Mouse (Mus musculus) limb, embryonic 10.5 days (tissue): ENCODE data around the gene Epha6. TPM values are rescaled to one million over a fixed set of nuclear protein-coding genes. Genes with fewer than 3 reads are reported as not detected.
A peak's percentile ranks its signal among the peaks of the same experiment; 100 is the strongest.

Source experiments
- DNase-seq: peaks from one replicate; pipeline ENCODE4 v3.0.0-alpha.2; 2017; ENCODE audit warnings: low spot score
- H3K27ac ChIP-seq: fragments of 300-500 bp; sonication (generic); 2 replicates; pipeline ENCODE4 v1.5.1; 2016; ENCODE audit warnings: mild to moderate bottlenecking
- H3K27me3 ChIP-seq: fragments of 300-500 bp; sonication (generic); 2 replicates; pipeline ENCODE4 v1.6.1; 2016; ENCODE audit warnings: low read depth, mild to moderate bottlenecking; ENCODE audit not compliant: poor library complexity, severe bottlenecking
- H3K36me3 ChIP-seq: fragments of 300-500 bp; sonication (generic); 2 replicates; pipeline ENCODE4 v1.6.1; 2016; ENCODE audit warnings: mild to moderate bottlenecking, moderate library complexity
- H3K4me1 ChIP-seq: fragments of 300-500 bp; sonication (generic); 2 replicates; pipeline ENCODE4 v1.6.1; 2016
- H3K4me3 ChIP-seq: fragments of 300-500 bp; sonication (generic); 2 replicates; pipeline ENCODE4 v1.5.1; 2016; ENCODE audit warnings: mild to moderate bottlenecking, moderate library complexity
- H3K9me3 ChIP-seq: fragments of 300-500 bp; sonication (generic); replicated peaks from 2 replicates; pipeline ENCODE4 v1.6.1; 2016; ENCODE audit warnings: mild to moderate bottlenecking
- WGBS: fragments of 180-500 bp; shearing (Covaris S2); methylation state at CpG from one replicate; pipeline ENCODE4 v1.1.7; 2016; 5-methylcytosine and 5-hydroxymethylcytosine counted together
- microRNA-seq: library from miRNA; unstranded; fragments of <30 nt; microRNA quantifications from one replicate; pipeline ENCODE4, GENCODE M21; 2017
- polyA plus RNA-seq: library from polyadenylated mRNA; unstranded; fragments of >200 nt; fragmentation: Nextera tagmentation; extraction: Ambion mirVana; gene quantifications from 2 replicates; pipeline ENCODE4 v1.2.1, GENCODE M21; 2016

The Epha6 gene
- polyA plus RNA-seq, 1 experiment from 2014 or later = 0.34 TPM

- Histone ChIP-seq H3K4me1 (no peaks in the 10 kb centered on the region), H3K4me3 (no peak overlapping the region), H3K9me3 (no peaks in the 10 kb centered on the region), H3K27ac (no peak overlapping the region), H3K36me3 (no peaks in the 10 kb centered on the region), H3K27me3 (no peaks in the 10 kb centered on the region)
- WGBS = 86% methylated on average over 2 of the region's 2 CpGs
- no peak for DNase-seq
Observed at GRCm38 (mm10) chr16:59666938-59667337, 938.4 kb downstream of the Epha6 start.

GRCm38 (mm10) chr16:59643766-59644165 lies 961.6 kb downstream of the Epha6 start:
- Histone ChIP-seq H3K9me3 (no peaks in the 10 kb centered on the region), H3K4me1 (no peaks in the 10 kb centered on the region), H3K27me3 (no peaks in the 10 kb centered on the region; the same call in 1 of the 2 replicates), H3K36me3 (no peaks in the 10 kb centered on the region), H3K4me3 (no peak overlapping the region), H3K27ac (no peak overlapping the region)
- DNase-seq = no peak
- 58% methylated on average over 2 of the region's 2 CpGs for WGBS

DNA sequence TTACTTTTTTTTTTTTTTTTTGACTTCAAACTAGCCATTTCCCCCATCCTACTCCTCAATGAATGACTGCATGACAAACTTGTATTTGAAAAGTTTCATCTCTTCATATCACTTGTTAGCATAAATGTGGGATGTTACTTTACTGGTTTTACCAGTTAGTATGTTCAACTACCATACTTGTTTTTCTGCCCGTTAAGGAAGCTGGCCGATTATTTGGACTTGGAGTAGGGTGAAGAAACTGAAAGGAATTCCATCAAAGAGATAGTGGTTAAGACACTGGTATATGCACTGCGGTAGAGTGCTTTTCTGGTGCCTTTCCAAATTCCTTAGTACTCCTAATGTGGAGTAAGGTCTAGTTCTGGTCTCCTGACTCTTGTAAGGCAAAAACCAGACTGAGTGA lies 965.3 kb downstream of the Epha6 start:
- Histone ChIP-seq H3K27ac (no peak overlapping the region; the same call in 1 of the 2 replicates), H3K4me3 (peak overlapping the region; percentile 76; the same call in 1 of the 2 replicates), H3K9me3 (no peaks in the 10 kb centered on the region), H3K36me3 (no peaks in the 10 kb centered on the region), H3K4me1 (peaks cover 8% of the 10 kb centered on the region; the same call in 1 of the 2 replicates), H3K27me3 (no peaks in the 10 kb centered on the region; the same call in 1 of the 2 replicates)
- WGBS = 91% methylated on average over 3 of the region's 3 CpGs
- DNase-seq = no peak

DNA sequence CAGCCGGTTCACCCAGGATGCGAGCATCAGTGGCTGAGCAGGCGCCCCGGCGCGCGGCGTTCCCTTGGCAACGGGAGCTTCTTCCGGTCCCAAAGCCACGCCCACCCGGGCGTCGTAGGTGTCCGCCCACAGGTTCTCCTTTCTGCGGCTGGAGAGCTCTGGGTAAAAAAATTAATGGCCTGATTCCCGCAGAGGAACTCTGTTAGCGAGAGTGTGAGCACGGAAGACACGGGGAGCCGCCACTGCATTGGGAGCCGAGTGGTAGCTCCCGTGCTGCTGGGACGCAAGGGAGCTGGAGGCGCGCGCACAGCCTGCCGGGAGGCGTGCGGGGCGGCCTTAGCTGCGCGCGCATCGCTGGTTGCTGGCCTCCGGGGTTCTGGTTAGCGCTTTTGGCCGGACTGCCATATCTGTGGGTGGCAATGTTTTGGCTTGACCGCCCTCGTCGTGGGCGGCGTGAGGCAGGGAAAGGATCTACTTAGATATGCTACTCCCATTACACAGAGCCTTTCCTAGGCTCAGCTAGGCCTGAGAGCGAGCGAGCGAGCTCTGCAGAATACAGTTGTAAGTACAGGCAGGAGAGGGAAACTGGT lies 966.1 kb downstream of the Epha6 start, which contains the start of gene Arl6:
Gene Arl6 (minus strand): TSS at position 290 of the 590 bp plus-strand sequence.
- H3K36me3 ChIP-seq = no peaks in the 10 kb centered on the region; the same call in 1 of the 2 replicates
- peak; percentile 98 for DNase-seq
- H3K27ac ChIP-seq = peak within 1 kb of the TSS; percentile 96
- peaks cover 8% of the 10 kb centered on the region; the same call in 1 of the 2 replicates for H3K4me1 ChIP-seq
- peak within 1 kb of the TSS; percentile 76 for H3K4me3 ChIP-seq
- H3K9me3 ChIP-seq = no peaks in the 10 kb centered on the region
- no peaks in the 10 kb centered on the region; the same call in 1 of the 2 replicates for H3K27me3 ChIP-seq
- under 1% methylated on average over 46 of the region's 46 CpGs for WGBS

DNA sequence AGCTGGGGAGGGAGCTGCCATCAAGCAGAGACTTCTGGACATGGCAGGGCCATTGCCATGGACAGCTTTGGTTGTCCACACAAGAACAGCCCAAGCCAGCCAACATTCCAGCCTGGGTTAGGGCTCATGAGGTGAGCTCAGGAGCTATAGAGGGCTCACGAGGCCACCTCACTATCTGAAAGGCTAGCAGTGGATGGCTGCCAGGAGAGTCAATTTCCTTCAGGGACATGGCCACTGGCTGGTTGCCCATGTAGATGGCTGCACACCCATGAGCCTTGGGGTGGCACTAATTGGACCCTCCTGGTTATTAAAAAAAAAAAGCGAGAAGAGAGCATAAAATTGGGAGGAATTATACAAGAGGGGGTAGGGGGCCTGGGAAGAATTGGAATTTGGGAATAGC lies 970.7 kb downstream of the Epha6 start:
- Histone ChIP-seq H3K4me1 (peaks cover 8% of the 10 kb centered on the region; the same call in 1 of the 2 replicates), H3K27me3 (no peaks in the 10 kb centered on the region), H3K9me3 (no peaks in the 10 kb centered on the region), H3K36me3 (peaks cover 20% of the 10 kb centered on the region), H3K27ac (no peak overlapping the region), H3K4me3 (no peak overlapping the region)
- DNase-seq = no peak
- 93% methylated on average over 2 of the region's 2 CpGs for WGBS

- no peaks in the 10 kb centered on the region for H3K4me1 ChIP-seq
- no peaks in the 10 kb centered on the region for H3K36me3 ChIP-seq
- H3K4me3 ChIP-seq = no peak overlapping the region
- DNase-seq = no peak
- H3K9me3 ChIP-seq = no peaks in the 10 kb centered on the region
- WGBS = 99% methylated on average over 2 of the region's 2 CpGs
- no peak overlapping the region for H3K27ac ChIP-seq
- H3K27me3 ChIP-seq = no peaks in the 10 kb centered on the region
Observed at GRCm38 (mm10) chr16:59621554-59621953, 983.8 kb downstream of the Epha6 start.

GRCm38 (mm10) chr16:59617167-59617566 lies 988.2 kb downstream of the Epha6 start:
- no peak overlapping the region for H3K4me3 ChIP-seq
- H3K9me3 ChIP-seq = no peaks in the 10 kb centered on the region
- no peaks in the 10 kb centered on the region for H3K27me3 ChIP-seq
- H3K36me3 ChIP-seq = no peaks in the 10 kb centered on the region
- no peak overlapping the region for H3K27ac ChIP-seq
- H3K4me1 ChIP-seq = no peaks in the 10 kb centered on the region
- WGBS = 35% methylated on average over 3 of the region's 3 CpGs
- DNase-seq = no peak

GRCm38 (mm10) chr16:59615675-59616074 lies 989.7 kb downstream of the Epha6 start:
- Histone ChIP-seq H3K27me3 (no peaks in the 10 kb centered on the region), H3K9me3 (no peaks in the 10 kb centered on the region), H3K4me1 (no peaks in the 10 kb centered on the region), H3K36me3 (no peaks in the 10 kb centered on the region; the same call in 1 of the 2 replicates), H3K27ac (no peak overlapping the region), H3K4me3 (no peak overlapping the region)
- no peak for DNase-seq
- 85% methylated on average over 3 of the region's 3 CpGs for WGBS

DNA sequence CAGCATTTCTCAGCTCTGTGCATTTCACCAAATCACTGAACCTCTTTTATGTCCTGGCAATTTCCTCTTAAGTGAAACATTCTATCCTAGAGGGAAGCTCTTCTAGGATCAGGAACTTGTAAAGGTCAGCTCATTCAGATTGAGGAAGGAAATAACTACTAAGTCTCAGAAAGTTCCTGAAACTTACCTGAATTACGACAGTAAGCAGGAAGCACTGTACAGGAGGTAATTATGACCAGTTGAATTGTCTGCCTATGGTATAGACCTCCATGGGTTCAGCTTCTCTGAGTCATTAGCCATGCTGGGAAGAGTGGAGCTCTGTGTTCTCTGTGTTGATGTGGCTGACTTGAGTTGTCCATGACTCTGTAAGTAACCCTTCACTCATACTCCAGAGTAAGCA lies 994.6 kb downstream of the Epha6 start:
- no peak for DNase-seq
- H3K9me3 ChIP-seq = no peaks in the 10 kb centered on the region
- no peaks in the 10 kb centered on the region; the same call in 1 of the 2 replicates for H3K36me3 ChIP-seq
- 88% methylated on average over 1 of the region's 1 CpGs for WGBS
- H3K27ac ChIP-seq = no peak overlapping the region
- H3K4me1 ChIP-seq = peaks cover 2% of the 10 kb centered on the region; the same call in 1 of the 2 replicates
- H3K27me3 ChIP-seq = no peaks in the 10 kb centered on the region
- no peak overlapping the region for H3K4me3 ChIP-seq

DNA sequence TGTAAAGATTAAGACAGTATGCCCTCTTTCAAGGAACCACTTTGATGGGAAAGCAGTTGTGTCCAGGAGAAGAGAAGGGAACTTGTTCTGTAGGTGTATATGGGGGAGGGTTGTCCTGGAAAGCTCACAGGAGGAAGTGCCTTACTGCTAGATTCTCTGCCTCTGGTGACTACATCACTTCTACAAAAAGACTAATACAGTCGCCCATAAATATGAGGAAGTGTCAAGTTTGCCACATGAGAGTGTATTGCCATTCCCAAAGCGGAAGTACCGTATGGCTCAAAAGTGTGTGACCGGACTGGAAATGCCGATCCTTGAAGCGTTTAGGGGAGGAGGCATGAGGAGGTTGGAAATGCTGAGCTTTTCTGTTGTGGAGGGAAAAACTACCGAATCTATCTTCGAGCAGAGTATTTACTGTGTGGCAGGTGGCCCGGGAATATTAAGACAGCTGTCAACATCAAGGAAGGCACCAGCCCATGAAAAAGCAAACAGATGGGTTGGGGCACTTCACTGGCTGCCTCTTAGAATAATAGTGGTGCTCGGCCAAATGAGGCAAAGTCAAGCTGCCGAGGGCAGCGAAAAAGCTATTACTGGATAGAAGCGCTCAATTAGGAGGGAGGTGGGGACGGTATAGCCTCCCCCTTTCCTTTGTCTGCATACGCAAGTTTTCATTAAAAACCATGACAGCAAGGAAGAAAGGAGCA lies 1001.1 kb downstream of the Epha6 start:
- Histone ChIP-seq H3K36me3 (no peaks in the 10 kb centered on the region), H3K27ac (no peak overlapping the region), H3K9me3 (no peaks in the 10 kb centered on the region), H3K27me3 (no peaks in the 10 kb centered on the region), H3K4me1 (peaks cover 22% of the 10 kb centered on the region), H3K4me3 (no peak overlapping the region)
- no peak for DNase-seq
- 72% methylated on average over 15 of the region's 15 CpGs for WGBS

Small RNAs within 50 kb of the gene (microRNA-seq; reads per million reads assigned to microRNA genes)
- not detected for gene Gm24755
